Mouse (Mus musculus): ENCODE data around the gene Btn1a1.
A peak's percentile ranks its signal among the peaks of the same experiment; 100 is the strongest.

- TF ChIP-seq CTCF (IDR thresholded peaks at IDR 0.05; ENCODE audit: low read depth), result peak; percentile 99
- no peak for TF ChIP-seq EP300 (IDR thresholded peaks at IDR 0.05; ENCODE audit: low read depth)
Measured at GRCm38 (mm10) chr13:23424494-23425325, 41.0 kb downstream of the Btn1a1 start.
